In the genomic region with DNA sequence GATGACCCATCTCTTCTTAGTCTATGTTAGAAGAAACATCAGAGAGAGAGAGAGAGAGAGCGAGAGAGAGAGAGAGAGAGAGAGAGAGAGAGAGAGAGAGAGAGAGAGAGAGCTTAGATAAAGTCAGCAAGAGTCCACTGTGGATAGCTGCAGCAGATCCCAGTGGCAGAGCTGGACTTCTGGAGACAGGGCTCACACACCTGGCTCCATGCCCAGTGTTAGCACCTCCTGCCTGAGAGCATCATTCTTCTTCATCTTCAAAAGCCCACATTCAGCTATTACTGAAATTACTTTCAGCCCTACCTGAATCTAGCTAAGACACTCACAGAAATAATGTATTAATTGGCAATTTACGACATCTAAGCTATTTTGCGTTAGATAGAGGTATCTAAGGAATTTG, we compare ENCODE assay signal across 15 mouse cellular contexts.
A peak's percentile ranks its signal among the peaks of the same experiment; 100 is the strongest.
DNase-seq lines count a peak whose midpoint lies in the region; ATAC-seq lines count a peak whose summit lies in the region.
"Had no signal": no experiment of that assay in that cellular context is flagged by ENCODE, and none has a peak within 500 bp of the region (broad histone marks: within the 10 kb centered on the region; RNA-seq: fewer than 3 reads in every experiment).

No protein-coding gene starts in this region.

- H3K4me2 ChIP-seq in kidney, embryonic 15.5 days: no peak overlapping the region
- H3K4me2 ChIP-seq: hindbrain, embryonic 14.5 days; midbrain, embryonic 13.5 days had no signal

- H3K4me3 ChIP-seq in kidney, embryonic 15.5 days (replicated peaks): no peak overlapping the region
- H3K4me3 ChIP-seq: limb, embryonic 10.5 days; midbrain, embryonic 13.5 days had no signal

- no peaks in the 10 kb centered on the region for H3K9me3 ChIP-seq in kidney, embryonic 15.5 days (replicated peaks)
- H3K9me3 ChIP-seq: limb, embryonic 10.5 days; midbrain, embryonic 13.5 days had no signal

- 0 out of 2 replicates have a peak, but pooled peaks have one; percentile 32 for ATAC-seq in cerebellum, adult (ENCODE audit: insufficient number of reproducible peaks, low FRiP score, low TSS enrichment)
- no peak for ATAC-seq in kidney, embryonic 15.5 days (replicated peaks; ENCODE audit: low FRiP score)

- H3K9ac ChIP-seq in kidney, embryonic 15.5 days: no peak overlapping the region
- H3K9ac ChIP-seq: hindbrain, embryonic 14.5 days; midbrain, embryonic 13.5 days had no signal

- H3K27ac ChIP-seq in kidney, embryonic 15.5 days: peak overlapping the region; percentile 63; the same call in 1 of the 2 replicates
- H3K27ac ChIP-seq: hindbrain, embryonic 14.5 days; limb, embryonic 10.5 days; midbrain, embryonic 13.5 days had no signal

- no peaks in the 10 kb centered on the region for H3K36me3 ChIP-seq in kidney, embryonic 15.5 days
- H3K36me3 ChIP-seq: limb, embryonic 10.5 days; midbrain, embryonic 13.5 days had no signal

- 70% methylated on average over 3 of the region's 3 CpGs for whole genome bisulfite sequencing in kidney, embryonic 15.5 days

- H3K27me3 ChIP-seq in kidney, embryonic 15.5 days: no peaks in the 10 kb centered on the region
- H3K27me3 ChIP-seq: midbrain, embryonic 13.5 days had no signal

- no peak for DNase-seq in cerebellum, postnatal 4 days (ENCODE audit: low spot score in 2 of 2)
- no peak for DNase-seq in kidney, adult 9 months
- peak; percentile 46 for DNase-seq in adrenal gland, postnatal 25 days
- DNase-seq in cerebellum, postnatal 36 days: peak; percentile 40 to 47
- no peak for DNase-seq in ovary, postnatal 10 days (ENCODE audit: low spot score)
- DNase-seq in spleen, postnatal 4 days (ENCODE audit: low spot score in 2 of 2): no peak
- DNase-seq: B cell, adult 2 months; embryo, embryonic 11 days; gastrocnemius, postnatal 10 days; thymus, adult 2 months had no signal

- H3K4me1 ChIP-seq in kidney, embryonic 15.5 days: peaks cover 7% of the 10 kb centered on the region; the same call in 1 of the 2 replicates

Comparison
In these comparisons a context has a peak if more than half of its experiments do, and no peak if none do; other contexts are left out.
1. DNase-seq: peak in adrenal gland, postnatal 25 days (single experiment) and cerebellum, postnatal 36 days (2 of 2); none in cerebellum, postnatal 4 days (0 of 2), kidney, adult 9 months (single experiment), ovary, postnatal 10 days (single experiment) and spleen, postnatal 4 days (0 of 2).